Mouse (Mus musculus) CH12.LX (cell line): ENCODE data around the gene Gjb2. TPM values are rescaled to one million over a fixed set of nuclear protein-coding genes. Genes with fewer than 3 reads are reported as not detected.
A peak's percentile ranks its signal among the peaks of the same experiment; 100 is the strongest.

ENCODE experiments used
- DNase-seq: peaks from one replicate; pipeline ENCODE4 v3.0.0-alpha.2; 2013; ENCODE audit errors: extremely low read depth
- H3K27ac ChIP-seq: 2 replicates; pipeline ENCODE4 v1.5.1; 2012; ENCODE audit warnings: low read depth, mild to moderate bottlenecking, control low read depth, moderate library complexity; ENCODE audit not compliant: insufficient read depth
- H3K27me3 ChIP-seq: replicated peaks from 2 replicates; pipeline ENCODE3; 2012; ENCODE audit warnings: inconsistent platforms
- H3K36me3 ChIP-seq, 2 experiments: replicated peaks in 1 of 2; 2 replicates each; pipeline versions ENCODE3 to v1.6.1; 2012; ENCODE audit warnings: inconsistent platforms in 1 of 2, low read length in 1 of 2, mild to moderate bottlenecking in 1 of 2, mixed read lengths in 1 of 2, moderate library complexity in 1 of 2; ENCODE audit not compliant: control insufficient read depth in 1 of 2, insufficient read depth in 1 of 2
- H3K4me1 ChIP-seq, 2 experiments: 2 replicates each; pipeline ENCODE4 v1.6.1; 2012; ENCODE audit warnings: inconsistent platforms in 1 of 2, moderate library complexity in 1 of 2; ENCODE audit not compliant: insufficient read depth in 2 of 2, control insufficient read depth in 1 of 2
- H3K4me2 ChIP-seq: 2 replicates; pipeline ENCODE4 v1.6.1; 2012; ENCODE audit warnings: low read depth, mild to moderate bottlenecking, control low read depth; ENCODE audit not compliant: poor library complexity, insufficient read depth, severe bottlenecking
- H3K4me3 ChIP-seq, 3 experiments: fragments of 150-350 bp in 1 of 3; sonication (generic) in 1 of 3; replicated peaks in 1 of 3; 2 replicates each; pipeline versions ENCODE3 to v1.5.1; 2011 to 2012; ENCODE audit warnings: low read depth in 2 of 3, low read length in 2 of 3, mild to moderate bottlenecking in 2 of 3, moderate library complexity in 2 of 3, control low read depth in 1 of 3, improper control_type of control experiment in 1 of 3, inconsistent platforms in 1 of 3, mixed read lengths in 1 of 3; ENCODE audit not compliant: poor library complexity in 1 of 3
- H3K79me2 ChIP-seq: replicated peaks from 2 replicates; pipeline ENCODE4 v1.6.1; 2012; ENCODE audit warnings: mild to moderate bottlenecking, moderate library complexity; ENCODE audit not compliant: control insufficient read depth, poor library complexity, insufficient read depth, severe bottlenecking; ENCODE audit errors: extremely low read depth
- H3K9ac ChIP-seq: 2 replicates; pipeline ENCODE4 v1.6.1; 2012; ENCODE audit warnings: low read depth, mild to moderate bottlenecking, control low read depth, moderate library complexity; ENCODE audit not compliant: insufficient read depth
- H3K9me3 ChIP-seq: replicated peaks from 2 replicates; pipeline ENCODE3; 2012; ENCODE audit warnings: low read length, inconsistent platforms, mixed read lengths
- BHLHE40 ChIP-seq: IDR thresholded peaks from 2 replicates; pipeline ENCODE4 v1.6.1; 2011; ENCODE audit warnings: mild to moderate bottlenecking, low read depth, low read length, improper control_type of control experiment
- CHD1 ChIP-seq: IDR thresholded peaks from 2 replicates; pipeline ENCODE4 v1.6.1; 2012; ENCODE audit warnings: low read depth, low read length, improper control_type of control experiment, inconsistent platforms
- CHD2 ChIP-seq: IDR thresholded peaks from 2 replicates; pipeline ENCODE4 v1.6.1; 2011; ENCODE audit warnings: low read length, improper control_type of control experiment
- CTCF ChIP-seq, 2 experiments: IDR thresholded peaks in 1 of 2; conservative IDR thresholded peaks in 1 of 2; 2 replicates each; pipeline ENCODE4 v1.5.1; 2011 to 2012; ENCODE audit warnings: low read depth in 2 of 2, low read length in 2 of 2, improper control_type of control experiment in 1 of 2, inconsistent platforms in 1 of 2, mild to moderate bottlenecking in 1 of 2, moderate library complexity in 1 of 2
- E2F4 ChIP-seq: IDR thresholded peaks from 2 replicates; pipeline ENCODE4 v1.6.1; 2011; ENCODE audit warnings: low read depth, low read length, improper control_type of control experiment; ENCODE audit not compliant: insufficient replicate concordance
- ELF1 ChIP-seq: IDR thresholded peaks from 2 replicates; pipeline ENCODE4 v1.6.1; 2014; ENCODE audit warnings: low read depth, mild to moderate bottlenecking, inconsistent platforms, low read length, improper control_type of control experiment
- IRF4 ChIP-seq: IDR thresholded peaks from 2 replicates; pipeline ENCODE4 v1.6.1; 2014; ENCODE audit warnings: low read depth, mild to moderate bottlenecking, inconsistent platforms, low read length, improper control_type of control experiment
- KAT2A ChIP-seq: IDR thresholded peaks from 2 replicates; pipeline ENCODE4 v1.6.1; 2012; ENCODE audit warnings: low read length, improper control_type of control experiment, inconsistent platforms; ENCODE audit not compliant: insufficient replicate concordance
- MAX ChIP-seq: IDR thresholded peaks from 2 replicates; pipeline ENCODE4 v1.6.1; 2011; ENCODE audit warnings: low read length, improper control_type of control experiment
- MAZ ChIP-seq: IDR thresholded peaks from 2 replicates; pipeline ENCODE4 v1.6.1; 2012; ENCODE audit warnings: low read depth, mild to moderate bottlenecking, inconsistent platforms, low read length, improper control_type of control experiment, moderate library complexity
- MEF2A ChIP-seq: IDR thresholded peaks from 2 replicates; pipeline ENCODE4 v1.6.1; 2014; ENCODE audit warnings: low read depth, mild to moderate bottlenecking, inconsistent platforms, low read length, improper control_type of control experiment, borderline replicate concordance
- NELFE ChIP-seq: IDR thresholded peaks from 2 replicates; pipeline ENCODE4 v1.6.1; 2011; ENCODE audit warnings: low read depth, low read length, improper control_type of control experiment
- NRF1 ChIP-seq: IDR thresholded peaks from 2 replicates; pipeline ENCODE4 v1.6.1; 2014; ENCODE audit warnings: low read depth, mild to moderate bottlenecking, inconsistent platforms, low read length, improper control_type of control experiment, moderate library complexity
- POLR2AphosphoS2 ChIP-seq: IDR thresholded peaks from 2 replicates; pipeline ENCODE4 v1.6.1; 2011; ENCODE audit warnings: low read depth, low read length, improper control_type of control experiment
- RAD21 ChIP-seq: IDR thresholded peaks from 2 replicates; pipeline ENCODE4 v1.6.1; 2011; ENCODE audit warnings: low read depth, mild to moderate bottlenecking, low read length, improper control_type of control experiment, moderate library complexity
- SIN3A ChIP-seq: IDR thresholded peaks from 2 replicates; pipeline ENCODE4 v1.6.1; 2012; ENCODE audit warnings: low read length, improper control_type of control experiment, inconsistent platforms
- SMC3 ChIP-seq: IDR thresholded peaks from 2 replicates; pipeline ENCODE4 v1.6.1; 2011; ENCODE audit warnings: low read depth, low read length, improper control_type of control experiment
- TBP ChIP-seq: conservative IDR thresholded peaks from 2 replicates; pipeline ENCODE4 v1.6.1; 2011; ENCODE audit warnings: low read depth, low read length, improper control_type of control experiment
- UBTF ChIP-seq: IDR thresholded peaks from 2 replicates; pipeline ENCODE4 v1.6.1; 2012; ENCODE audit warnings: low read depth, mild to moderate bottlenecking, inconsistent platforms, low read length, improper control_type of control experiment, moderate library complexity
- USF2 ChIP-seq: conservative IDR thresholded peaks from 2 replicates; pipeline ENCODE4 v1.6.1; 2011; ENCODE audit warnings: low read depth, low read length, improper control_type of control experiment
- ZKSCAN1 ChIP-seq: IDR thresholded peaks from 2 replicates; pipeline ENCODE4 v1.6.1; 2012; ENCODE audit warnings: low read depth, inconsistent platforms, low read length, improper control_type of control experiment, borderline replicate concordance
- ZMIZ1 ChIP-seq: IDR thresholded peaks from 2 replicates; pipeline ENCODE4 v1.6.1; 2012; ENCODE audit warnings: low read depth, mild to moderate bottlenecking, inconsistent platforms, low read length, improper control_type of control experiment
- dilution Hi-C: fragments of 300-500 bp; cut with MboI; formaldehyde crosslinking; loops from 2 replicates; pipeline ENCODE4 v1.14.3; 2020; ENCODE audit warnings: low sequenced_read_pairs; ENCODE audit not compliant: extremely low pct_unique_long_range_greater_than_20kb, extremely low pct_ligation_motif_present
- in situ Hi-C: fragments of 300-500 bp; cut with MboI; formaldehyde crosslinking; loops from 3 replicates; pipeline ENCODE4 v1.14.3; 2019; ENCODE audit warnings: low sequenced_read_pairs, low pct_ligation_motif_present, low pct_unique_long_range_greater_than_20kb, mixed read lengths
- polyA plus RNA-seq: library from polyadenylated mRNA; unstranded; fragments of >175 nt; gene quantifications from 2 replicates; pipeline ENCODE4 v1.2.1, GENCODE M21; 2012; ENCODE audit warnings: low read depth; ENCODE audit not compliant: insufficient read length
- total RNA-seq, 2 experiments: library from RNA; depleted of rRNA; stranded (reverse); fragments of 300-350 nt in 1 of 2; fragments of >200 nt in 1 of 2; gene quantifications; 2 replicates each; pipeline ENCODE4 v1.2.3; 2012 to 2014

Gjb2 gene
- total and polyA plus RNA-seq, 3 experiments: not detected

DNA sequence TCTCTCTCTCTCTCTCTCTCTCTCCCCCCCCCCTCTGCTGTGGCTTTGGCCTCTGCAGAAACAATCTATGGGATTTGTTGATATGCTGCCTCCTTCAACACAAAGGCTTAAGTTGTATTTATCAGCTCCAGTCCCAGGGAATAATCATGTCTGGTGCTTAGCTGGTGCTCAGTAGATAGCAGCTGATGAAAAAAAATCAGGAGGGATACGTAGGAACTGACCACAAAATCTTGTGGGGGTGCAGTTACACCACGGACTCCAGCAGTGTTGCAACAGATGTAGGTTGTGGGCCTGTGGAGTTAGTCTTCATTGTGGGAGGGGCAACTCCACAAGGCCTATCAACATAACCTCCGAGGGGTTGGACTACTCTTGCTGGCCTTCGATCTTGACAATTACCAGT lies 8.6 kb downstream of the Gjb2 start:
- H3K9ac ChIP-seq: no peak overlapping the region
- no peaks in the 10 kb centered on the region for H3K79me2 ChIP-seq
- dilution Hi-C loops: no loop called here
- H3K9me3 ChIP-seq: no peaks in the 10 kb centered on the region
- no peak for TF ChIP-seq USF2
- no peak for TF ChIP-seq POLR2AphosphoS2
- TF ChIP-seq TBP: no peak
- TF ChIP-seq SIN3A: no peak
- TF ChIP-seq MAZ: no peak
- H3K27me3 ChIP-seq: no peaks in the 10 kb centered on the region
- H3K36me3 ChIP-seq: no peaks in the 10 kb centered on the region
- no peak overlapping the region for H3K4me3 ChIP-seq
- no peak for DNase-seq
- no peaks in the 10 kb centered on the region for H3K4me1 ChIP-seq
- in situ Hi-C loops: no loop called here
- no peak overlapping the region for H3K4me2 ChIP-seq
- H3K27ac ChIP-seq: no peak overlapping the region

DNA sequence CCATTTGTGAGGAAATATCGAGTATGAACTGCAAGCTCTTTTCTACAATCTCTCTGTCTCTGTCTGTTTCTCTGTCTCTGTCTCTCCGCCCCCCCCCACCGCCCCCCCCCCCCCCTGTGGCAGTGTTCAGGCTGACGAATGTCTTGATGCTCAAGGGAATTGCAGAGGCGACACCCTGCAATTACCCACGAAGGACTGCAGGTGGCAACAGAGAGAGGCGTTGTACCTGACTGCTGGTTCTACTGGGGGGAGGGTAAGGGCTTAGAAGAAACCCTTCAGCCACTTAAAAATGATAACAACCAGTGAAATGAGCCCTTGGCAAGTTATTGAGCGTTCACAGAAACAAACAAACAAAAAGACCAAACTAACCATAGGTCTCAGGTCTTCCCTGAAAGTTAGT lies 11.5 kb downstream of the Gjb2 start:
- Histone ChIP-seq H3K4me1 (no peaks in the 10 kb centered on the region), H3K27me3 (no peaks in the 10 kb centered on the region), H3K4me3 (no peak overlapping the region), H3K9me3 (no peaks in the 10 kb centered on the region), H3K79me2 (no peaks in the 10 kb centered on the region), H3K4me2 (no peak overlapping the region), H3K36me3 (no peaks in the 10 kb centered on the region), H3K27ac (no peak overlapping the region), H3K9ac (no peak overlapping the region)
- TF ChIP-seq ZMIZ1: no peak
- TF ChIP-seq IRF4: 0 out of 2 replicates have a peak, but pooled peaks have one; percentile 17
- TF ChIP-seq CHD2: peak; percentile 74
- 0 out of 2 replicates have a peak, but pooled peaks have one; percentile 67 for TF ChIP-seq MAZ
- peak; percentile 60 for TF ChIP-seq RAD21
- TF ChIP-seq ZKSCAN1: no peak
- 0 out of 2 replicates have a peak, but pooled peaks have one; percentile 11 for TF ChIP-seq BHLHE40
- TF ChIP-seq USF2: no peak
- TF ChIP-seq SMC3: peak; percentile 57
- peak; percentile 41 to 71; a peak in 3 of 4 replicates for TF ChIP-seq CTCF (conservative IDR thresholded peaks at IDR 0.05 in 1 of 2, IDR thresholded peaks at IDR 0.05 in 1 of 2; ENCODE audit: low read depth in 2 of 2, low read length in 2 of 2)
- TF ChIP-seq MEF2A: peak; percentile 27; the same call in 1 of the 2 replicates
- dilution Hi-C loops (no loop called here), in situ Hi-C loops (no loop called here)
- peak; percentile 81 for DNase-seq

DNA sequence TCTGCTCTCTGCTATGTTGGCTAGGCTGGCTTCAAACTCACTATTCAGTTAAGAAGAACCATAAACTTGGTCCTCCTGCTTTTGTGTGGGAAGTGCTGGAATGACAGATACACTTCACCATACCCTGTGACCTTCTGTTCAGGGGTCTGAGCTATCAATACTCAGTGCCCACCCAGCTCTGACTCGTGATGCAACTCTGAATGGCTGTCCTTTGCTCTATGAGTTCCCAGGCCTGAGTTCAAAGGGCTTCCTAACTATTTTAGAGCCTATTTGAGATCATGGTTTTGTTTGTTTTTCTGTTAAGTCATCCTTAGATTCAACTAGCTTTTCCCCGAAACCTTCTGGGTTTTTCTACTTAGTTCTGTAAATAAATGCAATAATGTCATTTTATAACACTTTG lies 14.5 kb downstream of the Gjb2 start:
- H3K27ac ChIP-seq: no peak overlapping the region
- in situ Hi-C loops: no loop called here
- TF ChIP-seq ELF1 (no peak), UBTF (no peak), BHLHE40 (no peak), KAT2A (no peak), E2F4 (no peak), NRF1 (no peak), POLR2AphosphoS2 (no peak), CHD1 (no peak), NELFE (no peak), MAX (no peak)

More for the DNA sequence above, 14.5 kb downstream of the Gjb2 start:
- Histone ChIP-seq H3K4me3 (no peak overlapping the region), H3K4me1 (no peaks in the 10 kb centered on the region), H3K79me2 (no peaks in the 10 kb centered on the region), H3K36me3 (no peaks in the 10 kb centered on the region), H3K4me2 (no peak overlapping the region), H3K9ac (no peak overlapping the region), H3K9me3 (no peaks in the 10 kb centered on the region), H3K27me3 (no peaks in the 10 kb centered on the region)
- dilution Hi-C loops: no loop called here
- DNase-seq: no peak
